Mouse (Mus musculus) liver, embryonic 14.5 days (tissue): ENCODE results near the gene Fbxo39. TPM values are rescaled to one million over a fixed set of nuclear protein-coding genes. Genes with fewer than 3 reads are reported as not detected.

ENCODE experiments used
- ATAC-seq: fragments of 200-750 bp; cut with Nextera tagmentation; 2 replicates; pipeline ENCODE4 v1.8.0; 2017; ENCODE audit warnings: moderate number of reproducible peaks, mild to moderate bottlenecking, moderate library complexity; ENCODE audit not compliant: insufficient read depth
- DNase-seq, 3 experiments: peaks; one replicate each; pipeline ENCODE4 v3.0.0-alpha.2; 2012 to 2013; ENCODE audit warnings: low read depth in 3 of 3, low spot score in 3 of 3
- H3K27ac ChIP-seq: fragments of 300-500 bp; sonication (generic); 2 replicates; pipeline ENCODE4 v1.5.1; 2014; ENCODE audit warnings: moderate library complexity, mild to moderate bottlenecking, control low read depth, inconsistent platforms
- H3K27me3 ChIP-seq: fragments of 300-500 bp; sonication (generic); 2 replicates; pipeline ENCODE4 v1.6.1; 2014; ENCODE audit warnings: mild to moderate bottlenecking, low read length, moderate library complexity; ENCODE audit not compliant: control insufficient read depth, insufficient read depth
- H3K36me3 ChIP-seq: fragments of 300-500 bp; sonication (generic); replicated peaks from 2 replicates; pipeline ENCODE4 v1.6.1; 2014; ENCODE audit warnings: low read depth; ENCODE audit not compliant: control insufficient read depth, insufficient read depth
- H3K4me1 ChIP-seq, 2 experiments: fragments of 200-500 bp in 1 of 2; fragments of 300-500 bp in 1 of 2; sonication (generic) in 1 of 2; replicated peaks; 2 replicates each; pipeline ENCODE4 v1.6.1; 2012 to 2014; ENCODE audit warnings: antibody characterized with exemption in 1 of 2, inconsistent platforms in 1 of 2, low read length in 1 of 2; ENCODE audit not compliant: control insufficient read depth in 2 of 2, insufficient read depth in 2 of 2
- H3K4me2 ChIP-seq: fragments of 300-500 bp; sonication (generic); 2 replicates; pipeline ENCODE4 v1.6.1; 2014; ENCODE audit warnings: low read depth, mild to moderate bottlenecking, control low read depth, moderate library complexity
- H3K4me3 ChIP-seq, 2 experiments: fragments of 200-500 bp in 1 of 2; fragments of 300-500 bp in 1 of 2; sonication (generic) in 1 of 2; 2 replicates each; pipeline ENCODE4 v1.5.1; 2012 to 2014; ENCODE audit warnings: low read depth in 2 of 2, low read length in 2 of 2, mild to moderate bottlenecking in 2 of 2, control low read depth in 1 of 2, inconsistent platforms in 1 of 2, moderate library complexity in 1 of 2; ENCODE audit not compliant: insufficient read depth in 1 of 2
- H3K9ac ChIP-seq: fragments of 300-500 bp; sonication (generic); replicated peaks from 2 replicates; pipeline ENCODE4 v1.6.1; 2014; ENCODE audit warnings: mild to moderate bottlenecking, control low read depth, moderate library complexity
- H3K9me3 ChIP-seq: fragments of 300-500 bp; sonication (generic); 2 replicates; pipeline ENCODE4 v1.6.1; 2016; ENCODE audit warnings: low read length, mixed read lengths; ENCODE audit not compliant: control insufficient read depth
- CTCF ChIP-seq: IDR thresholded peaks from 2 replicates; pipeline ENCODE4 v1.5.1; 2016; ENCODE audit warnings: antibody characterized with exemption, low read depth, control low read depth
- EP300 ChIP-seq: IDR thresholded peaks from 2 replicates; pipeline ENCODE4 v1.6.1; 2016; ENCODE audit warnings: antibody characterized with exemption, low read depth
- WGBS: fragments of 180-500 bp; shearing (Covaris S2); extraction: QIAGEN DNeasy Blood & Tissue Kit; methylation state at CpG from one replicate; pipeline ENCODE4 v1.1.7; 2014; ENCODE audit not compliant: insufficient replicate concordance; 5-methylcytosine and 5-hydroxymethylcytosine counted together
- polyA plus RNA-seq, 2 experiments: library from polyadenylated mRNA; depleted of rRNA in 1 of 2; stranded (reverse) in 1 of 2; unstranded in 1 of 2; fragments of >200 nt; fragmentation: Nextera tagmentation in 1 of 2; extraction: Ambion mirVana in 1 of 2; gene quantifications; 2 replicates each; pipeline versions ENCODE4 v1.2.1 to v1.2.3; 2012 to 2014

Fbxo39 gene
- not detected in 2 replicates for polyA plus RNA-seq (2012; rRNA removed)
- not detected in 2 replicates for polyA plus RNA-seq (2014; fragmentation: Nextera tagmentation; extraction: Ambion mirVana)

DNA sequence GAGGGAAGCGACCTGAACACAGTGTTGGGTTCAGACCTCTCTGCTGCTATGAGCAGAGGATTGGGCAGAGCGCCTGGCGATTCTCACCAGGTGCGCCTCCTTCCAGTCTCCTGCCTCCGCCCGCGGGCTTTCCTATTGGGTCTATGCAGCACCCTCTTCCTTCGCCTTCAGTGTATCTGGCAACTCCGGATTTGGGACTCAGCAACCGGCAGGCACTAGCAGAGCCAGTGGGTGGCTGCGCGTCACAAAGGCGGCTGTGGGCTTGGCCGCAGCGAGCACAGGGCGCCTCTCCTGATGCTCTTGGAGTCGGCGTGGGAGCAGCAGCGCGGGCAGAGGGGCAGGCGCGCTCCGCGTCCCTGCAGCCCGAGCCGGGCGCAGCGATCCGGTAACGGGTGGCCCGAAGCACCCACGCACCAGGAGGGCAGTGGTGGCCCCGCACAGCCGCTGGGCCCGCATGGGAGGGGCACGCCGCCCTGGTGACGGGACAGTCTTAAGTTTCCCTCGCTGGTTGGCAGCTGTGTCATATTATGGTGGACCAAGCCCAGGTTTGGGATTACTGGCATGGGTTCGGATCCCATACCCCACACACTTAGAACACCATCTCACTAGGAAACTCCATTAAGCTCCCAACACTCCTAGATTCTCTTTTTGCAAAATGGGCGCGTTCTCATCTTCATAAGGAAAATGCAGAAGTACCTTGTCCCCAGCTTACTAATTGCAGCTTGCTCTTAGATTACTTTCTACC lies at the start of gene Fbxo39:
Gene Fbxo39 (plus strand): TSS at position 294 of the 745 bp plus-strand sequence.
- no peak for DNase-seq
- Histone ChIP-seq H3K4me3 (no peak within 1 kb of the TSS), H3K27ac (no peak within 1 kb of the TSS), H3K9ac (no peak within 1 kb of the TSS), H3K4me2 (no peak within 1 kb of the TSS; the same call in 1 of the 2 replicates), H3K9me3 (no peaks in the 10 kb centered on the region), H3K36me3 (no peaks in the 10 kb centered on the region), H3K27me3 (peaks cover 16% of the 10 kb centered on the region), H3K4me1 (no peaks in the 10 kb centered on the region)
- 11% methylated on average over 42 of the region's 42 CpGs for WGBS
- ATAC-seq, result no peak
- TF ChIP-seq CTCF, result no peak
- no peak for TF ChIP-seq EP300

DNA sequence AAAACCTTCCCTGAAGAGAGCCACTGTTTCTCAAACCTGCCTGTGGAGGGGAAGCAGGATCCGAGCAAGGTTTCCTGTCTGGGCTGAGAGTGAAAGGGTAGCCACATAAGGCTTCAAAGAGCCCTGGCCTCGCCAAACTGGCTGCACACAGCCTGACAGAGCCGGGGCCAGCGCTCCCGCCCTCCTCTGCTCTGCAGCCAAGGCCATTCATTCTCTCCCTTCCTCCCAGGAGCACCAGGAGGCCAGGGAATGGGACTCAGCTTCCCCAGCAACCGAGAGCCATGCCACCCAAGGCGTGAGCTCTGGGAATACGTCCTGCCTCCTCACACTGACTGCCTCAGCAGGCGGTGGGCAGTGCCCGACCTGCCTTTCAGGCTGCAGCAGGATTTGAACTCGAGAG lies 48.8 kb upstream of the Fbxo39 start:
- Histone ChIP-seq H3K9me3 (no peaks in the 10 kb centered on the region), H3K4me2 (no peak overlapping the region), H3K4me1 (no peaks in the 10 kb centered on the region), H3K36me3 (no peaks in the 10 kb centered on the region), H3K9ac (no peak overlapping the region), H3K27ac (no peak overlapping the region), H3K4me3 (no peak overlapping the region), H3K27me3 (peaks cover 29% of the 10 kb centered on the region)
- TF ChIP-seq CTCF (no peak), EP300 (no peak)
- whole genome bisulfite sequencing, result 10% methylated on average over 11 of the region's 11 CpGs
- DNase-seq, result no peak
- no peak for ATAC-seq

GRCm38 (mm10) chr11:72266207-72266959 lies 47.9 kb upstream of the Fbxo39 start:
- Histone ChIP-seq H3K9me3 (no peaks in the 10 kb centered on the region), H3K27me3 (peaks cover 29% of the 10 kb centered on the region), H3K4me2 (peak overlapping the region; percentile 36), H3K36me3 (no peaks in the 10 kb centered on the region), H3K9ac (no peak overlapping the region), H3K4me3 (peak overlapping the region; percentile 7 to 25; a peak in 3 of 4 replicates), H3K4me1 (no peaks in the 10 kb centered on the region), H3K27ac (no peak overlapping the region)
- TF ChIP-seq CTCF (peak; percentile 12; the same call in 1 of the 2 replicates), EP300 (no peak)
- DNase-seq (no peak), ATAC-seq (no peak)
- 3% methylated on average over 46 of the region's 46 CpGs for WGBS

DNA sequence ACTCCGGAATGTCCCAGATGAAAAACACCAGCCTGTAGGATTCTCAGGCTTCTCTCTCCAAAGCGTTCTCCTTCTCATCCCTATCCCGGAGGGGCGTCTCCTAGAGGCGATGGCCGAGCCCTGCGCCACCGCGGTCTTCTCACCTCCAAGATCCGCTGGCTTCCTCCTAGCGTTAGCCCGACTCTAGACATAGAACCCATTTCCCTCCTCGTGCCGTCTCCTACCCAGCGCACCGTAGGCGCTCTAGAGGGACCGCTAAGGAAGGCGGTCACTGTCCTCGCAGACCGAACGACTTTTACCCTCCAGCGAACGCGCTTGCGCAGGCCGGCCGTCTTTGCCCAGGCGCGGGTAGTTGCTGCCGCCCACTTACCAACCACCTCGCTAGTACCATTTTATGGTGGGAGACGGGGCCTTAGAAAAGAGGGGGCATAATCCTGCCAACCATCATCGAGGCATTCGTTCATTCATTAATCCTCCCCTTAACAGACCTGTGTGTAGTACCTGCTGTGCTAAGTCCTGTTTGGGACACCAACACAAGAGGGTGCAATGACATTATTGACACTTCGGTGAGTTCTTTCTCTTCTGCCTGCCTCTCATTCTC lies 47.2 kb upstream of the Fbxo39 start, which contains the start of gene Slc13a5:
Gene Slc13a5 (minus strand): TSS at position 263 of the 601 bp plus-strand sequence.
- no peaks in the 10 kb centered on the region for H3K4me1 ChIP-seq
- peak within 1 kb of the TSS; percentile 7 to 25; a peak in 3 of 4 replicates for H3K4me3 ChIP-seq
- no peak within 1 kb of the TSS for H3K27ac ChIP-seq
- no peaks in the 10 kb centered on the region for H3K36me3 ChIP-seq
- DNase-seq, result no peak
- no peaks in the 10 kb centered on the region for H3K9me3 ChIP-seq
- no peak for ATAC-seq
- peak within 1 kb of the TSS; percentile 36 for H3K4me2 ChIP-seq
- TF ChIP-seq EP300 (no peak), CTCF (no peak)
- WGBS, result 6% methylated on average over 36 of the region's 36 CpGs
- peaks cover 29% of the 10 kb centered on the region for H3K27me3 ChIP-seq
- H3K9ac ChIP-seq, result no peak within 1 kb of the TSS
